Mouse (Mus musculus) heart, adult 2 months (tissue): ENCODE results near the gene Adora2b.

ENCODE experiments used
- CTCF ChIP-seq: fragments of 200-600 bp; IDR thresholded peaks from 2 replicates; pipeline ENCODE4 v1.8.1; 2022; ENCODE audit warnings: antibody characterized with exemption, mild to moderate bottlenecking, moderate library complexity
- POLR2A ChIP-seq: fragments of 200-500 bp; IDR thresholded peaks from 2 replicates; pipeline ENCODE4 v1.6.1; 2011; ENCODE audit warnings: mild to moderate bottlenecking, low read depth, low read length, control low read depth; ENCODE audit not compliant: insufficient read depth

- TF ChIP-seq POLR2A (no peak), CTCF (no peak)
Measured at GRCm38 (mm10) chr11:62264018-62264417, 15.2 kb downstream of the Adora2b start.
